Mouse (Mus musculus) neural tube, embryonic 13.5 days (tissue): ENCODE data around the gene Naa25. TPM values are rescaled to one million over a fixed set of nuclear protein-coding genes. Genes with fewer than 3 reads are reported as not detected.
"Not testable (repeated sequence)": the region's sequence is repeated elsewhere in the genome, so short reads cannot be mapped to it uniquely, and the experiment has no call there.

Experiments
- ATAC-seq: fragments of 200-750 bp; cut with Nextera tagmentation; 2 replicates; pipeline ENCODE4 v1.8.0; 2017; ENCODE audit warnings: low read depth, mild to moderate bottlenecking, moderate TSS enrichment, moderate library complexity
- H3K27ac ChIP-seq: fragments of 300-500 bp; sonication (generic); replicated peaks from 2 replicates; pipeline ENCODE4 v1.5.1; 2015; ENCODE audit warnings: moderate library complexity, mild to moderate bottlenecking, inconsistent platforms
- H3K27me3 ChIP-seq: fragments of 300-500 bp; sonication (generic); 2 replicates; pipeline ENCODE4 v1.6.1; 2015; ENCODE audit warnings: mild to moderate bottlenecking, inconsistent platforms
- H3K36me3 ChIP-seq: fragments of 300-500 bp; sonication (generic); 2 replicates; pipeline ENCODE4 v1.6.1; 2015; ENCODE audit warnings: mild to moderate bottlenecking, inconsistent platforms
- H3K4me1 ChIP-seq: fragments of 300-500 bp; sonication (generic); replicated peaks from 2 replicates; pipeline ENCODE4 v1.6.1; 2015; ENCODE audit warnings: inconsistent platforms
- H3K4me2 ChIP-seq: fragments of 300-500 bp; sonication (generic); 2 replicates; pipeline ENCODE4 v1.6.1; 2015; ENCODE audit warnings: inconsistent platforms, mild to moderate bottlenecking, moderate library complexity
- H3K4me3 ChIP-seq: fragments of 300-500 bp; sonication (generic); 2 replicates; pipeline ENCODE4 v1.5.1; 2015; ENCODE audit warnings: mild to moderate bottlenecking, inconsistent platforms
- H3K9ac ChIP-seq: fragments of 300-500 bp; sonication (generic); 2 replicates; pipeline ENCODE4 v1.6.1; 2015; ENCODE audit warnings: moderate library complexity, mild to moderate bottlenecking, inconsistent platforms
- H3K9me3 ChIP-seq: fragments of 300-500 bp; sonication (generic); 2 replicates; pipeline ENCODE4 v1.6.1; 2016; ENCODE audit warnings: inconsistent platforms
- WGBS: fragments of 180-500 bp; shearing (Covaris S2); methylation state at CpG from one replicate; pipeline ENCODE4 v1.1.7; 2015; 5-methylcytosine and 5-hydroxymethylcytosine counted together
- polyA plus RNA-seq: library from polyadenylated mRNA; unstranded; fragments of >200 nt; fragmentation: Nextera tagmentation; extraction: Ambion mirVana; gene quantifications from 2 replicates; pipeline ENCODE4 v1.2.1, GENCODE M21; 2015

Gene Naa25
- 46.7 and 53.9 TPM in 2 replicates for polyA plus RNA-seq

DNA sequence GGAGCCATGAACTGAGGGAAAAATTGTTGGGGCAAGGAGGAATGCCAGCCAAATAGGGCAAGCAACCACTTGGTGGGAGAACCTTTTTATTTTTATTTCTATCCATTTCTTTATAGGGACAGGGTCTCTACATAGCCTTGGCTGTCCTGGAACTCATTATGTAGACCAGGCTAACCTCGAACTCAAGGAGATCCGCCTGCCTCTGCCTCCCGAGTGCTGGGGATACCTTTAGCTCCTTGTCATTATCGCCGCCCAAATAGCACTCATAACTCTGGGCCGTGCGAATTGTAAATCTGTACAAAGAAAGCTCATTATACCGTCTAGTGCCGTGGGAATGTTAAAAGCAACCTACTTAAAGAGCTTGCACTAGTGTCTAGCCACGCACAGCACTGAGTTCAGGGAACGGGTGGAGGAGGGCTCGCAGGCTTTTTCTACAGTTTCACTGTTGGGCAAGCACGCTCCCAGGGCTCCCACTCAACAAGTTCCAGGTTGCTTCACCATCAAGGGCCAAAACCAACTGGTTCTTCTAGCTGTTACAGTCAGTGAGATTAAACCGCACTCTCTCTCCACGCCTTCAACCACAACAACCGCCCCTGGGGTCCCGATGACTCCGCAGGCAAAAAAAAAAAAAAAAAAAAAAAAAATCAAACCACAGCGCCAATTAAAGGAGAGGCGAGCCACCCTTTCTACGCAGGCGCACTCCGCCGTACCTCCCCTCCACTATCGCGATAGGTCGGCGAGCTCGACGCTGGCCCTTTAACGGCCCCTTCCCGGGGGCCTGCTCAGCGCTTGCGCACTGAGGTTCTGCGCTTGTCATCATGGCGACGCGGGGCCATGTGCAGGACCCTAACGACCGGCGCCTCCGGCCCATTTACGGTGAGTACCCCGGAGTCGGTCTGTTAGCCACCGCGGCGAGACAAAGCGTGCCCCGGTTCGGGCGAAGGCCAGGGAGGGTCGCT lies at the start of gene Naa25:
Gene Naa25, plus strand, starts transcription at position 750 of the 959 bp plus-strand sequence.
- WGBS: 10% methylated on average over 53 of the region's 53 CpGs
- Histone ChIP-seq H3K9ac (peak within 1 kb of the TSS; percentile 91), H3K27me3 (no peaks in the 10 kb centered on the region), H3K27ac (peak within 1 kb of the TSS; percentile 83), H3K4me2 (peak within 1 kb of the TSS; percentile 97), H3K4me3 (peak within 1 kb of the TSS; percentile 96), H3K36me3 (peaks cover 10% of the 10 kb centered on the region), H3K9me3 (no peaks in the 10 kb centered on the region), H3K4me1 (peaks cover 30% of the 10 kb centered on the region)
- ATAC-seq: peak; percentile 96

DNA sequence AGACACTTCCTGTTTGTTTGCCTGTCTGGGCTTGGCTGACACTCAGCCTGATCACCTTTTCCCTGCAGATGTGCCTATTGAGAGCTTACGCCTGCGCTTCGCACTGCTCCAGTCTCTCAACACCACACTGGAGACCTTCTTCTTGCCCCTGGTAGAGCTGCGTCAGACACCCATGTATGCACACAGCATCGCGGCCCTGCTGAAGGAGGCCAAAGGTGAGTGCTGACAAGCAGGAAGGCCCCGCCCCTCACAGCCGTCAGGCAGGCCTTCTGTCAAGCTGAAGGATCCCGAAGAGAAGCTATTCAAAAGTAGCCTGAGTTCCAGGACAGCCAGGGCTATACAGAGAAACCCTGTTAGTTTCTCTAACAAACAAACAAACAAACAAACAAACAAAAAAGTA lies 38.5 kb upstream of the Naa25 start:
- Histone ChIP-seq H3K4me1 (no peaks in the 10 kb centered on the region), H3K9me3 (no peaks in the 10 kb centered on the region), H3K27me3 (no peaks in the 10 kb centered on the region), H3K4me2 (no peak overlapping the region), H3K27ac (no peak overlapping the region), H3K36me3 (peaks cover 98% of the 10 kb centered on the region), H3K4me3 (no peak overlapping the region), H3K9ac (no peak overlapping the region)
- no peak for ATAC-seq
- WGBS: 87% methylated on average over 9 of the region's 9 CpGs

DNA sequence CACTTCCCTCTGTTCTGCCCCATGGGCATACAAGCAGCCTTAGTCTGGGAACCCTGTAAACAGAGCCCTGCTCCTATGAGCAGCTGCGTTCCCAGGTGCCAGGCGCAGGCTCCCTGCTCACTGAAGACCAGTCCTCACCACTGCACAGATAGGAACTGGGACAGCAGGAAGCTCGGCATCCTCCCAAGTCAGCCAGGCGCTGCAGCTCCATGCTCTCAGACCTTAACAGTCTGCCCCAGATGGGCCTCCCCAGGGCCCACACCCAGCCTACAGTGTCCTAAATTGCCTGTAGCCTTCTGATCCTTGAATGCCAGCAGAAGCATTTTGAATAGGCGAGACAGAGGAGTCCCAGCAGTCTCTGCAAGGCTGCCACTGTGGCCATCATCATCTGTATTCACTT lies 36.0 kb upstream of the Naa25 start:
- Histone ChIP-seq H3K36me3 (peaks cover 99% of the 10 kb centered on the region), H3K4me1 (no peaks in the 10 kb centered on the region), H3K9me3 (no peaks in the 10 kb centered on the region), H3K9ac (no peak overlapping the region), H3K4me3 (no peak overlapping the region), H3K4me2 (no peak overlapping the region), H3K27ac (no peak overlapping the region), H3K27me3 (no peaks in the 10 kb centered on the region)
- no peak for ATAC-seq
- 87% methylated on average over 5 of the region's 5 CpGs for WGBS

GRCm38 (mm10) chr5:121363441-121363840 lies 34.3 kb upstream of the Naa25 start:
- H3K9ac ChIP-seq: no peak overlapping the region
- no peak for ATAC-seq
- no peak overlapping the region for H3K4me3 ChIP-seq
- no peaks in the 10 kb centered on the region for H3K9me3 ChIP-seq
- no peak overlapping the region for H3K4me2 ChIP-seq
- H3K4me1 ChIP-seq: no peaks in the 10 kb centered on the region
- WGBS: 91% methylated on average over 7 of the region's 7 CpGs
- H3K27me3 ChIP-seq: no peaks in the 10 kb centered on the region
- peaks cover 99% of the 10 kb centered on the region for H3K36me3 ChIP-seq
- no peak overlapping the region for H3K27ac ChIP-seq

DNA sequence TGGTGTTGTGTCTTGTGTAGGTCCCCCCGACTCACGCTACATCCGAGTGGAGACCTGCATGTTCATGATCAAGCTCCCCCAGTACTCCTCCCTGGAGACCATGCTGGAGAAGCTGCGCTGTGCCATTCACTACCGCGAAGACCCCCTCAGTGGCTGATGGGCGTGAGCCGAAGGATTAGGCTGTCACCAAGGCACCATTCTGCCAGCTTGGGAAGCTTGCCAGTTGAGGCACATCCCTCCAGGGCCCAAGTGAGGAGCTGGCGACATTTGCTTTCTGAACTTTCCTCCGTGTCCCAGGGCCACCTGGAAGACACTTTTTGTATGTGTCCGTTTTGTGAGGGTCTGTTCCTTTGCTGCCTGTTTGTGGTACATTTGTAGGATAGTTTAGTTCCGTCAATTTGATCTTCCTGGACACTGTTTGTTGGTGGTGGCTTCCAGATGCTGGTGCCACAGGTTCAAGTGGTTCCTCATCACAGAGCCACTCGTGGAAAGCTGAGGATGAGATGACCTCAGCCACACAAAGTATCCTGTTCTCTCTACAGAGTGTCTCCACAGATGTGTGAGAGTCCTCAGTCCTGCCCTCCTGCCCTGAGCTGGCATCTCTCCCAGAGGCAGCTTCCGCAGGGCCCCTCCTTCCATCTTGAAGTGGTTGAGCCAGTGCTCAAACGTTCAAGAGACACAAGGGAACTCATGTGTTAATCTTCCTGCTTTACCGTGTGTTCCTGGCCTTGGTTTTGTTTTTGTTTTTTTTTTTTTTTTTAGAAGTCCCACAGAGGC lies 31.1 kb upstream of the Naa25 start:
- WGBS: 83% methylated on average over 16 of the region's 16 CpGs

DNA sequence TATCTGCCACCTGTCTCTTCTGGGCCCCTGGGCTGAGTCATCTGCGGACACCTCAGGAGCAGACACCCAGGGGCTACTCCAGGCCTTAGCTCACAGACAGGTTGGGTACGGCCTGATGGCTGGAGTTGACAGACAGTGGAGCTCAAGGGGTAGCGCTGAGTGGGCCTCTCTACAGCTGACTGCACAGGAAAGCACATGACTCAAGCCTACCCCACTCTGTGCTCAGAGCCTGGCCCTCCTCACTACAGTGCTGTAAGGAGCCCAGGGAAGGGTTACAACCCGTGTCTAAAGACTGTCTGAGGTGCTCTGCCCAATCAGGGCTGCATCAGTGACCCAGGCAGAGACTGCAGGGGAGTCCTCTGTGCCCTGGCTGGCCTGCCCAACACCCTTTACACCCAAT lies 30.5 kb upstream of the Naa25 start:
- Histone ChIP-seq H3K4me1 (no peaks in the 10 kb centered on the region), H3K4me3 (no peak overlapping the region), H3K27me3 (no peaks in the 10 kb centered on the region), H3K9me3 (no peaks in the 10 kb centered on the region), H3K27ac (no peak overlapping the region), H3K36me3 (peaks cover 94% of the 10 kb centered on the region), H3K4me2 (no peak overlapping the region), H3K9ac (no peak overlapping the region)
- WGBS: 86% methylated on average over 4 of the region's 4 CpGs
- ATAC-seq: no peak

More for the DNA sequence above, 31.1 kb upstream of the Naa25 start:
- H3K36me3 ChIP-seq: peaks cover 94% of the 10 kb centered on the region
- no peak overlapping the region for H3K9ac ChIP-seq
- H3K9me3 ChIP-seq: no peaks in the 10 kb centered on the region
- ATAC-seq: no peak
- H3K4me3 ChIP-seq: no peak overlapping the region
- no peak overlapping the region for H3K27ac ChIP-seq
- H3K4me2 ChIP-seq: no peak overlapping the region
- no peaks in the 10 kb centered on the region for H3K4me1 ChIP-seq
- no peaks in the 10 kb centered on the region for H3K27me3 ChIP-seq

- no peak for ATAC-seq
- H3K27ac ChIP-seq: no peak overlapping the region
These were observed 26.0 kb upstream of the Naa25 start for GRCm38 (mm10) chr5:121371712-121372111.

DNA sequence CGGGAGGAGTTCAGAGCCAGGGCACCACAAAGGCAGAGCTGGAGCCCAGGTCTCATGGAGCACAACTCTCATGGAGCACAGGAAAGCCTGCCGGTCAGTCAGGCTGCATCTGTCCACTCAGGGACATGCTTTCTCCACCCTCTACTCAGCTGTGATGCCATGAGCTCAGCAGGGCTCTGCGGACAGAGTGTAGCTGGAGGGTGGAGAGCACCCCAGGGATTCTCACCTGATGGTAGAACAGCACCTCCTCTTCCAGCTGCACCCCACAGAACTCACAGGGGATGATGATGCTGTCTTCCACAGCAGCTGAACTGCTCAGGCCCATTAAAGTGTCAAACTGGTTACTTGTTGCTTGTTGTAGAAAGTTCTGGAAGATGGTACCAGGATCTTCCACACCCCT lies 22.9 kb upstream of the Naa25 start:
- Histone ChIP-seq H3K27ac (no peak overlapping the region), H3K4me3 (no peak overlapping the region), H3K9ac (no peak overlapping the region), H3K9me3 (no peaks in the 10 kb centered on the region), H3K4me2 (no peak overlapping the region), H3K4me1 (no peaks in the 10 kb centered on the region), H3K36me3 (peaks cover 91% of the 10 kb centered on the region), H3K27me3 (no peaks in the 10 kb centered on the region)
- no peak for ATAC-seq
- WGBS: 91% methylated on average over 3 of the region's 3 CpGs

More at GRCm38 (mm10) chr5:121371712-121372111, 26.0 kb upstream of the Naa25 start:
- H3K36me3 ChIP-seq: peaks cover 91% of the 10 kb centered on the region
- no peak overlapping the region for H3K4me3 ChIP-seq
- no peaks in the 10 kb centered on the region for H3K27me3 ChIP-seq
- H3K9me3 ChIP-seq: no peaks in the 10 kb centered on the region
- WGBS: 83% methylated on average over 6 of the region's 6 CpGs
- H3K4me2 ChIP-seq: no peak overlapping the region
- no peak overlapping the region for H3K9ac ChIP-seq
- no peaks in the 10 kb centered on the region for H3K4me1 ChIP-seq

- 77% methylated on average over 5 of the region's 5 CpGs for WGBS
- not testable (repeated sequence) for H3K9me3 ChIP-seq, ATAC-seq, H3K4me3 ChIP-seq, H3K27me3 ChIP-seq, H3K9ac ChIP-seq, H3K4me2 ChIP-seq, H3K4me1 ChIP-seq, H3K27ac ChIP-seq
- H3K36me3 ChIP-seq: peaks cover 94% of the 10 kb centered on the region
These were observed 20.8 kb upstream of the Naa25 start for GRCm38 (mm10) chr5:121376972-121377371.

DNA sequence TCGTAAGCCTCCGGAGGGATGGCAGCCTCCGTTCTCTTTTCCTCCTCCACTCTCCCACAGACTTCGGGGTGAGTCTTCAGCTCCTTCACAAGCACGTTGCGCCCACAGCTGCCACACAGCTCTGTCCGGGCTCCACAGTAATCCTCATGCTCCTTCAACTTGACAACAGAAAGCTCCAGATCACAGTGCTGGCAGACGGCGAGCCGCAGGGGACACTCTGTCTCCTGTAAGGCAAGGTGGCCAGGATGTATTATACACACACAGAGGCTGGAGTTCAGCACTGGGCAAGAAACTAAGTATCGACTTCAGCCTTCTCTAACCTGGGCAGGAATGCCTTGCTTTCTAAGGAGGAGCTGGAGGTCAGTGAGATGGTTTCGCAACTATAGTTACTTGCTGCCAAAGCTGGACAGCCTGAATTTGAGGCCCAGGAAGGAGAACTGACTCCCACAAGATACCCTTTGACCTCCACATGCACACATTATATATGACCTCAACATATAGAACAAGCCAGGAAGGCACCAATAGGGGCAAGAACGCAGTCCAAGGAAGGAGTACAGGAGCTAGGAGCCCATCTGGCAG lies 19.0 kb upstream of the Naa25 start:
- 94% methylated on average over 13 of the region's 13 CpGs for WGBS

GRCm38 (mm10) chr5:121380692-121381091 lies 17.0 kb upstream of the Naa25 start:
- WGBS: 87% methylated on average over 2 of the region's 2 CpGs
- H3K4me3 ChIP-seq: no peak overlapping the region
- ATAC-seq: no peak
- H3K4me1 ChIP-seq: peaks cover 25% of the 10 kb centered on the region
- H3K27me3 ChIP-seq: no peaks in the 10 kb centered on the region
- H3K9me3 ChIP-seq: no peaks in the 10 kb centered on the region; the same call in 1 of the 2 replicates
- H3K4me2 ChIP-seq: no peak overlapping the region
- H3K9ac ChIP-seq: no peak overlapping the region
- H3K27ac ChIP-seq: no peak overlapping the region
- peaks cover 62% of the 10 kb centered on the region for H3K36me3 ChIP-seq

More for the DNA sequence above, 19.0 kb upstream of the Naa25 start:
- Histone ChIP-seq H3K4me3 (no peak overlapping the region), H3K27ac (no peak overlapping the region), H3K36me3 (peaks cover 79% of the 10 kb centered on the region), H3K4me2 (no peak overlapping the region), H3K9ac (no peak overlapping the region), H3K27me3 (no peaks in the 10 kb centered on the region), H3K4me1 (peaks cover 14% of the 10 kb centered on the region), H3K9me3 (no peaks in the 10 kb centered on the region; the same call in 1 of the 2 replicates)
- no peak for ATAC-seq
